Mouse (Mus musculus) forebrain, postnatal 0 days (tissue): ENCODE data around the gene Slc9a9. TPM values are rescaled to one million over a fixed set of nuclear protein-coding genes. Genes with fewer than 3 reads are reported as not detected.
A peak's percentile ranks its signal among the peaks of the same experiment; 100 is the strongest.

ENCODE experiments used
- ATAC-seq: fragments of 200-750 bp; cut with Nextera tagmentation; 2 replicates; pipeline ENCODE4 v1.8.0; 2017; ENCODE audit warnings: mild to moderate bottlenecking, moderate library complexity
- DNase-seq: peaks from one replicate; pipeline ENCODE4 v3.0.0-alpha.2; 2015
- H3K27ac ChIP-seq: fragments of 300-500 bp; sonication (generic); 2 replicates; pipeline ENCODE4 v1.5.1; 2014; ENCODE audit warnings: low read depth, mild to moderate bottlenecking, antibody characterized with exemption, low read length, moderate library complexity, mixed read lengths
- H3K27me3 ChIP-seq: fragments of 300-500 bp; sonication (generic); 2 replicates; pipeline ENCODE4 v1.6.1; 2014; ENCODE audit warnings: mild to moderate bottlenecking, low read length, mixed read lengths; ENCODE audit not compliant: insufficient read depth
- H3K36me3 ChIP-seq: fragments of 300-500 bp; sonication (generic); 2 replicates; pipeline ENCODE4 v1.6.1; 2014; ENCODE audit warnings: mild to moderate bottlenecking, moderate library complexity; ENCODE audit not compliant: insufficient read depth
- H3K4me1 ChIP-seq: fragments of 300-500 bp; sonication (generic); 2 replicates; pipeline ENCODE4 v1.6.1; 2014; ENCODE audit warnings: antibody characterized with exemption; ENCODE audit not compliant: insufficient read depth
- H3K4me2 ChIP-seq: fragments of 300-500 bp; sonication (generic); 2 replicates; pipeline ENCODE4 v1.6.1; 2014; ENCODE audit warnings: low read depth, mild to moderate bottlenecking, moderate library complexity
- H3K4me3 ChIP-seq: fragments of 300-500 bp; sonication (generic); 2 replicates; pipeline ENCODE4 v1.5.1; 2014; ENCODE audit warnings: low read depth, low read length, mixed read lengths
- H3K9ac ChIP-seq: fragments of 300-500 bp; sonication (generic); 2 replicates; pipeline ENCODE4 v1.6.1; 2014; ENCODE audit warnings: mild to moderate bottlenecking
- H3K9me3 ChIP-seq: fragments of 300-500 bp; sonication (generic); 2 replicates; pipeline ENCODE4 v1.6.1; 2016; ENCODE audit warnings: low read length
- CTCF ChIP-seq: sonication (generic); IDR thresholded peaks from 2 replicates; pipeline ENCODE4 v1.5.1; 2016; ENCODE audit warnings: antibody characterized with exemption, control low read depth, low read depth
- WGBS: fragments of 180-500 bp; shearing (Covaris S2); extraction: QIAGEN DNeasy Blood & Tissue Kit; methylation state at CpG from one replicate; pipeline ENCODE4 v1.1.7; 2014; 5-methylcytosine and 5-hydroxymethylcytosine counted together
- polyA plus RNA-seq: library from polyadenylated mRNA; unstranded; fragments of >200 nt; fragmentation: Nextera tagmentation; extraction: Ambion mirVana; gene quantifications from 2 replicates; pipeline ENCODE4 v1.2.1, GENCODE M21; 2015
- total RNA-seq: library from RNA; depleted of rRNA; stranded (reverse); fragments of >200 nt; gene quantifications from 2 replicates; pipeline ENCODE4 v1.2.3, GENCODE M21; 2014

Gene Slc9a9
- total and polyA plus RNA-seq, 2 experiments from 2014 or later = 4.8 to 6.7 TPM

- DNase-seq = no peak
- Histone ChIP-seq H3K9me3 (no peaks in the 10 kb centered on the region), H3K9ac (no peak overlapping the region), H3K4me1 (no peaks in the 10 kb centered on the region), H3K27me3 (no peaks in the 10 kb centered on the region), H3K27ac (no peak overlapping the region), H3K4me3 (no peak overlapping the region), H3K36me3 (no peaks in the 10 kb centered on the region), H3K4me2 (no peak overlapping the region)
- TF ChIP-seq CTCF = no peak
- ATAC-seq = no peak
- 91% methylated on average over 4 of the region's 4 CpGs for WGBS
Measured at GRCm38 (mm10) chr9:94694243-94694642, 24.5 kb downstream of the Slc9a9 start.

GRCm38 (mm10) chr9:94694983-94695382 is 25.3 kb downstream of the Slc9a9 start:
- Histone ChIP-seq H3K9ac (no peak overlapping the region), H3K9me3 (no peaks in the 10 kb centered on the region), H3K27ac (no peak overlapping the region), H3K4me2 (no peak overlapping the region), H3K36me3 (no peaks in the 10 kb centered on the region), H3K4me3 (no peak overlapping the region), H3K4me1 (no peaks in the 10 kb centered on the region), H3K27me3 (no peaks in the 10 kb centered on the region)
- no peak for TF ChIP-seq CTCF
- ATAC-seq = no peak
- no peak for DNase-seq
- 79% methylated on average over 3 of the region's 3 CpGs for WGBS

GRCm38 (mm10) chr9:94696539-94697079 is 26.9 kb downstream of the Slc9a9 start:
- no peak overlapping the region for H3K27ac ChIP-seq
- no peak for TF ChIP-seq CTCF
- no peak for DNase-seq
- WGBS = 86% methylated on average over 9 of the region's 9 CpGs
- no peaks in the 10 kb centered on the region for H3K9me3 ChIP-seq
- H3K27me3 ChIP-seq = no peaks in the 10 kb centered on the region
- no peak overlapping the region for H3K9ac ChIP-seq
- H3K4me1 ChIP-seq = no peaks in the 10 kb centered on the region
- H3K36me3 ChIP-seq = no peaks in the 10 kb centered on the region
- ATAC-seq = no peak
- H3K4me3 ChIP-seq = no peak overlapping the region
- H3K4me2 ChIP-seq = no peak overlapping the region

GRCm38 (mm10) chr9:94698175-94698574 is 28.5 kb downstream of the Slc9a9 start:
- no peak for TF ChIP-seq CTCF
- ATAC-seq (no peak), DNase-seq (no peak)
- H3K36me3 ChIP-seq = no peaks in the 10 kb centered on the region
- no peaks in the 10 kb centered on the region for H3K4me1 ChIP-seq
- H3K9ac ChIP-seq = no peak overlapping the region
- H3K4me2 ChIP-seq = no peak overlapping the region
- H3K27ac ChIP-seq = no peak overlapping the region
- 90% methylated on average over 2 of the region's 2 CpGs for WGBS
- H3K4me3 ChIP-seq = no peak overlapping the region
- no peaks in the 10 kb centered on the region for H3K27me3 ChIP-seq
- H3K9me3 ChIP-seq = no peaks in the 10 kb centered on the region

- H3K4me3 ChIP-seq = no peak overlapping the region
- H3K4me2 ChIP-seq = no peak overlapping the region
- H3K9ac ChIP-seq = no peak overlapping the region
- TF ChIP-seq CTCF = peak; percentile 70
- no peaks in the 10 kb centered on the region for H3K27me3 ChIP-seq
- ATAC-seq = peak; percentile 83
- no peaks in the 10 kb centered on the region for H3K36me3 ChIP-seq
- peak; percentile 67 for DNase-seq
- H3K4me1 ChIP-seq = peaks cover 4% of the 10 kb centered on the region
- WGBS = 45% methylated on average over 1 of the region's 1 CpGs
- H3K27ac ChIP-seq = no peak overlapping the region
- no peaks in the 10 kb centered on the region for H3K9me3 ChIP-seq
Measured at GRCm38 (mm10) chr9:94700549-94700948, 30.8 kb downstream of the Slc9a9 start.

- H3K27ac ChIP-seq = no peak overlapping the region
- H3K4me1 ChIP-seq = peaks cover 4% of the 10 kb centered on the region
- 63% methylated on average over 6 of the region's 6 CpGs for WGBS
- no peak overlapping the region for H3K4me3 ChIP-seq
- no peaks in the 10 kb centered on the region for H3K27me3 ChIP-seq
- no peak for TF ChIP-seq CTCF
- no peaks in the 10 kb centered on the region for H3K36me3 ChIP-seq
- no peak overlapping the region for H3K9ac ChIP-seq
- H3K4me2 ChIP-seq = no peak overlapping the region
- H3K9me3 ChIP-seq = no peaks in the 10 kb centered on the region
- DNase-seq (no peak), ATAC-seq (peak; percentile 8; the same call in 1 of the 2 replicates)
Measured at GRCm38 (mm10) chr9:94701193-94701869, 31.6 kb downstream of the Slc9a9 start.

GRCm38 (mm10) chr9:94701965-94702634 is 32.4 kb downstream of the Slc9a9 start:
- Histone ChIP-seq H3K9ac (no peak overlapping the region), H3K27me3 (no peaks in the 10 kb centered on the region), H3K9me3 (no peaks in the 10 kb centered on the region), H3K4me2 (no peak overlapping the region), H3K36me3 (no peaks in the 10 kb centered on the region), H3K27ac (no peak overlapping the region), H3K4me1 (peaks cover 4% of the 10 kb centered on the region), H3K4me3 (no peak overlapping the region)
- WGBS = 54% methylated on average over 10 of the region's 10 CpGs
- no peak for ATAC-seq
- no peak for DNase-seq
- TF ChIP-seq CTCF = no peak
